Mouse (Mus musculus) heart, embryonic 11.5 days (tissue): Measurements from ENCODE around the gene Rps6kb1. TPM values are rescaled to one million over a fixed set of nuclear protein-coding genes. Genes with fewer than 3 reads are reported as not detected.
"Not testable (repeated sequence)": the region's sequence is repeated elsewhere in the genome, so short reads cannot be mapped to it uniquely, and the experiment has no call there.

Experiments
- ATAC-seq: fragments of 200-750 bp; cut with Nextera tagmentation; replicated peaks from 2 replicates; pipeline ENCODE4 v1.8.0; 2017; ENCODE audit warnings: moderate library complexity; ENCODE audit not compliant: insufficient number of reproducible peaks, low FRiP score, low TSS enrichment
- H3K27ac ChIP-seq: fragments of 300-500 bp; sonication (generic); 2 replicates; pipeline ENCODE4 v1.5.1; 2014; ENCODE audit warnings: mild to moderate bottlenecking, low read depth, low read length
- H3K27me3 ChIP-seq: fragments of 300-500 bp; sonication (generic); 2 replicates; pipeline ENCODE4 v1.6.1; 2014; ENCODE audit warnings: mild to moderate bottlenecking, low read length, mixed read lengths; ENCODE audit not compliant: control insufficient read depth, insufficient read depth
- H3K36me3 ChIP-seq: fragments of 300-500 bp; sonication (generic); 2 replicates; pipeline ENCODE4 v1.6.1; 2014; ENCODE audit warnings: mild to moderate bottlenecking, low read length, moderate library complexity, mixed read lengths; ENCODE audit not compliant: control insufficient read depth, insufficient read depth
- H3K4me1 ChIP-seq: fragments of 300-500 bp; sonication (generic); 2 replicates; pipeline ENCODE4 v1.6.1; 2014; ENCODE audit warnings: low read length; ENCODE audit not compliant: control insufficient read depth, insufficient read depth
- H3K4me2 ChIP-seq: fragments of 300-500 bp; sonication (generic); 2 replicates; pipeline ENCODE4 v1.6.1; 2014; ENCODE audit warnings: mild to moderate bottlenecking, moderate library complexity
- H3K4me3 ChIP-seq: fragments of 300-500 bp; sonication (generic); 2 replicates; pipeline ENCODE4 v1.5.1; 2014; ENCODE audit warnings: low read depth, low read length
- H3K9ac ChIP-seq: fragments of 300-500 bp; sonication (generic); 2 replicates; pipeline ENCODE4 v1.6.1; 2014; ENCODE audit warnings: mild to moderate bottlenecking, low read depth, low read length, moderate library complexity
- H3K9me3 ChIP-seq: fragments of 300-500 bp; sonication (generic); replicated peaks from 2 replicates; pipeline ENCODE4 v1.6.1; 2016; ENCODE audit warnings: low read length; ENCODE audit not compliant: control insufficient read depth
- WGBS: fragments of 180-500 bp; shearing (Covaris S2); extraction: QIAGEN DNeasy Blood & Tissue Kit; methylation state at CpG from one replicate; pipeline ENCODE4 v1.1.7; 2014; ENCODE audit not compliant: insufficient replicate concordance; 5-methylcytosine and 5-hydroxymethylcytosine counted together
- polyA plus RNA-seq: library from polyadenylated mRNA; unstranded; fragments of >200 nt; fragmentation: Nextera tagmentation; extraction: Ambion mirVana; gene quantifications from 2 replicates; pipeline ENCODE4 v1.2.1, GENCODE M21; 2014

Gene Rps6kb1
- polyA plus RNA-seq, 1 experiment from 2014 or later = 50.0 TPM

DNA sequence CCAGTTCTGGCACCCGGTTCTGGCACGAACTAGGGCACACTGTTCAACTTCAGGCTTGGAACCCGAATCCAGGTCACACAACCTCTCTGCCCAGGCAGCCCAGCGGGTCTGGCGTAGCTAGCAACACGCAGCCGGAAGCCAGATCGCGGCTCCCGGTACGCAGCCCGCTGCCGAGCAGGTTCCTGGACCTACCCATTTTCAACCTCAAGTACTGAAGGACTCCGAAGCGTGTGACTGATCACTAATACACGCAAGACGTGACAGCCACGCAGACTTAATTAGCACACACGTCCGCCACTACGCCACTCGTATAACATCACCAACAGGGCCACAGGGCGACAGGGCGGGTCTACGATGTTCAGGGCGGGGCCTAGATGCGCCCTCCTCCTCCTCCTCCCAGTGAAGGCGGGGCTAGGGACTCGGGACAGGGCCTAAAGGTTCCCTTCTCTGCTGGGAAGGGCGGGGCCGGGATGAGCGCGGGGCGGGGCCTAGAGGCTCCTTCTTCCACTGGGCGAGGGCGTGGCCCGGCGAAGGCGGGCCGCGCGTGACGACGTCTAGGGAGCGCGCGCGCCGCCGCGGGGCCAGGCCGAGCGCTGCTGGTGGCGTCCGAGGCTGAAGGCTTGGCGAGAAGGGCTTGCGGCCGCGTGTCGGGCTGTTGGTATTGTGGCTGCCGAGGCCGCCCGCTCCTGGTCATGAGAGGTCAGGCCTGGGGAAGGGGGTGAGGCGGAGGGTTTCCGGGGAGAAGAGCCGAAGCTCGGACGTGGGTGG is 60.3 kb downstream of the Rps6kb1 start, which contains the start of gene Rnft1:
Gene Rnft1 (plus strand): TSS at position 557 of the 768 bp plus-strand sequence.
- peak within 1 kb of the TSS; percentile 61 for H3K4me3 ChIP-seq
- peak within 1 kb of the TSS; percentile 79 for H3K27ac ChIP-seq
- ATAC-seq = peak; percentile 97
- peak within 1 kb of the TSS; percentile 74 for H3K4me2 ChIP-seq
- H3K9ac ChIP-seq = peak within 1 kb of the TSS; percentile 79
- under 1% methylated on average over 68 of the region's 68 CpGs for WGBS
- no peaks in the 10 kb centered on the region for H3K4me1 ChIP-seq
- no peaks in the 10 kb centered on the region for H3K9me3 ChIP-seq
- H3K36me3 ChIP-seq = no peaks in the 10 kb centered on the region
- H3K27me3 ChIP-seq = no peaks in the 10 kb centered on the region

DNA sequence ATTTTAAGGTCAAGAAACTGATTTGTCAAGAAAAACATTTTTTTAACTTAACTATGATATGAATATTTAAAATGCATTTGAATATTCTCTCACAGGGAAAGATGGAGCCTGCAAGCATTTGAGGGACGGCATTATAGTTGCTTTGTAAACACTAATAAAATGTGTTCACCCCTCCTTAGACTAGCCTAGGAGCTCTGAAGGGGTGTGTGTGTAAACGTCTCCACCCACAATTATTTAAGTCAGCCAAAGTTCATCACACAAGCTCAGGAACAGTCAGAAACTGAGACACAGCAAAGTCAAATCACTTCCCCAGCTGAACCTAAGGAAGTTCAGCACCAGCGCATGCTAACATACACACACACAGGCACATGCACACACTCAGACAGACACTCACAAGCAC is 71.0 kb downstream of the Rps6kb1 start:
- H3K27ac ChIP-seq = no peak overlapping the region; the same call in 1 of the 2 replicates
- no peak for ATAC-seq
- no peaks in the 10 kb centered on the region for H3K27me3 ChIP-seq
- no peak overlapping the region for H3K4me2 ChIP-seq
- H3K4me1 ChIP-seq = peaks cover 3% of the 10 kb centered on the region; the same call in 1 of the 2 replicates
- H3K36me3 ChIP-seq = no peaks in the 10 kb centered on the region
- H3K4me3 ChIP-seq = no peak overlapping the region
- H3K9ac ChIP-seq = no peak overlapping the region
- 68% methylated on average over 3 of the region's 3 CpGs for WGBS
- H3K9me3 ChIP-seq = no peaks in the 10 kb centered on the region

DNA sequence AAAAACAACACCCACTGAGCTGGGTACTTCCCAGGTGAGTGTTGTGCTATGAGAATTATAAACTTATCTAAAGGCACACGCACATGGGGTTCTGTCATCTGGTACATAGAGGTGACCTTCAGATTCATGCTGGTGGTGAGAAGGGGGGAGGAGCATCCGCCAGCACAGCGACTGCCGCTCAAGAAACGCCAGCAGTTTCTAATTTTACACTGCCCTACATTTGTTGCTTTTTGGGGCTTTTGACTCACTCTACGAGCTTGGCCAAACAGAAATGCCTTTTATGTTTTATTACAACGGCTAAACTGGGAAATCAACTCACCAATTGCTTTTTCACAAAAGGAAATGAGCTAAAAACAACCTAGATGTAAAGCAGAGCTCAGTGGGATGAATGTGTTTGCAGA is 71.8 kb downstream of the Rps6kb1 start:
- peak overlapping the region; percentile 50 for H3K4me2 ChIP-seq
- no peaks in the 10 kb centered on the region for H3K27me3 ChIP-seq
- peaks cover 3% of the 10 kb centered on the region; the same call in 1 of the 2 replicates for H3K4me1 ChIP-seq
- no peaks in the 10 kb centered on the region for H3K9me3 ChIP-seq
- 19% methylated on average over 7 of the region's 7 CpGs for WGBS
- H3K9ac ChIP-seq = peak overlapping the region; percentile 57; the same call in 1 of the 2 replicates
- peak; percentile 31; the same call in 1 of the 2 replicates for ATAC-seq
- H3K36me3 ChIP-seq = no peaks in the 10 kb centered on the region
- H3K4me3 ChIP-seq = peak overlapping the region; percentile 14; the same call in 1 of the 2 replicates
- peak overlapping the region; percentile 51 for H3K27ac ChIP-seq

DNA sequence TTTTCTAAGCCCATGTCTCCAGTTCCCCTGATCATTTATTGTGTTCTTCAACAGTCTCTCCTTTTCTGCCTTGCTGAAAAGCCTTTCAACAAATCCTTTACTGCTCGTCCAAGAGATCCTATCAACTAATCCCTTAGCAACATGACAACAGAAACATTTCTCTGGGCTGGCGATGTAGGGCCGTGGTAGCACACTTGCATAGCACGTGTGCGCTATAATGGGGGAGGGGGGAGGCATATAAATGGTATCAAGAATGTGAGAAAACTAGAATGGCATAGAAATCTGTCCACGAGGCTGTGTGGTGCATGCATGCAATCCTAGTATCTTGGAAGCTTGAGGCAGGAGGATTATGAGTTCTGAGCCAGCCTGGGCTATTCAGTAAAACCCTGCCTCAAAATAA is 72.8 kb downstream of the Rps6kb1 start:
- ATAC-seq = no peak
- H3K4me3 ChIP-seq = no peak overlapping the region
- 52% methylated on average over 6 of the region's 6 CpGs for WGBS
- H3K27ac ChIP-seq = no peak overlapping the region
- H3K4me1 ChIP-seq = peaks cover 3% of the 10 kb centered on the region; the same call in 1 of the 2 replicates
- H3K36me3 ChIP-seq = no peaks in the 10 kb centered on the region
- no peaks in the 10 kb centered on the region for H3K27me3 ChIP-seq
- H3K9me3 ChIP-seq = no peaks in the 10 kb centered on the region
- H3K4me2 ChIP-seq = no peak overlapping the region
- H3K9ac ChIP-seq = no peak overlapping the region

DNA sequence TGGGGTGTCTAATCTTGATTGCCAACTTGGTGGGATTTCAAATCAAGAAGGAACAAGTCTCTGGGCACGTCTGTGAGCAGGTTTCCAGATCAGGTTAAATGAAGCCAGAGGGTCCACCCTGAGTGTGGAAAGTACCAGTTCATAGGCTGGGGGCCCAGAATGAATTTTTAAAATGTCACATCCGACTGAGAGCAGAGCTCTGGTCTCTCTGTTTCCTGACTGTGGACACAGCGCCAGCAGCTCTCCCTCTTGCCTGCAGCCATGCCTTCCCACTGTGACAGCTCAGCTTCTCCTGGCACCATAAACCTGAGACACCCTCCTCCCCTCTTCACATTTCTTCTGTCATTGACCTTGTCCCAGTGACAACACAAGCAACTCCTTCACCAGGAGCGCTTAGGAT is 75.6 kb downstream of the Rps6kb1 start:
- no peak for ATAC-seq
- Histone ChIP-seq H3K4me1 (peaks cover 3% of the 10 kb centered on the region; the same call in 1 of the 2 replicates), H3K9me3 (no peaks in the 10 kb centered on the region), H3K27ac (no peak overlapping the region), H3K4me2 (no peak overlapping the region), H3K36me3 (no peaks in the 10 kb centered on the region), H3K9ac (no peak overlapping the region), H3K4me3 (no peak overlapping the region), H3K27me3 (no peaks in the 10 kb centered on the region)
- WGBS = 54% methylated on average over 4 of the region's 4 CpGs

DNA sequence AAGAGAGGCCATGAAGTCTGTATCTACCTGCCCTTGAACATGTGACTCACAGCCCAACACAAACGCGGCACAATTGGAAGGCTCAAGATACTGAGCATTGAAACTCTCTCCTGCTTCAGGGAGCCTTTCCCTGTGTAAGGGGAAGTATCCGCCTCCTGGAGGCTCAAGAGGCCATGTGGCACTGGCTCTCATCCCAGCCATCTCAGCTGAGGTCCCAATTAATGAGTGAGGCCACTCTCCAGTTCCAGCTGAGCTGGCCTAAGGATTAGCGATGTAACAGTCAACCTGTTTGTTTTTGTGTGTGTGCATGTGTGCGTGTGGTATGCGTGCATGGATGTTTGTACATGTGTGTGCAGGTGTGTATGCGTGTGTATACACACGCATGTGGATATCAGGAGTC is 76.3 kb downstream of the Rps6kb1 start:
- no peak overlapping the region for H3K27ac ChIP-seq
- peaks cover 3% of the 10 kb centered on the region; the same call in 1 of the 2 replicates for H3K4me1 ChIP-seq
- ATAC-seq = no peak
- H3K4me2 ChIP-seq = no peak overlapping the region
- no peak overlapping the region for H3K9ac ChIP-seq
- H3K4me3 ChIP-seq = no peak overlapping the region
- H3K36me3 ChIP-seq = no peaks in the 10 kb centered on the region
- H3K9me3 ChIP-seq = no peaks in the 10 kb centered on the region
- H3K27me3 ChIP-seq = no peaks in the 10 kb centered on the region
- 76% methylated on average over 8 of the region's 8 CpGs for WGBS

DNA sequence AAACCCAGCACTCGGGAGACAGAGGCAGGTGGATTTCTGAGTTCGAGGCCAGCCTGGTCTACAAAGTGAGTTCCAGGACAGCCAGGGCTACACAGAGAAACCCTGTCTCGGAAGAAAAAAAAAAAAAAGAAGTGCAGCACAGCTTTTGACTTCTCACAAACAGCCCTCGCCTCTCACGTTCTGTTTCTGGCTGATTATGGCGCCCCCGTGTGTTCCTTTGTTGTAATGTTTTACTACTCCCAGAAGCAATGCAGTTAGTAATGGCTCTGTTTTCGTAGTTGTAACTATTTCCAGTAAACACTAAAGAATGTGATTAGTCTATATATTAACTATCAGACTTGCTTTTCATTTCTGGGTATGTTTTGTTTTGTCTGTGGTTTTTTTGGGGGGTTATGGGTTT is 80.3 kb downstream of the Rps6kb1 start:
- 22% methylated on average over 8 of the region's 8 CpGs for WGBS
- not testable (repeated sequence) for H3K4me3 ChIP-seq, H3K9ac ChIP-seq, ATAC-seq, H3K4me1 ChIP-seq, H3K4me2 ChIP-seq, H3K27ac ChIP-seq, H3K36me3 ChIP-seq, H3K9me3 ChIP-seq, H3K27me3 ChIP-seq

DNA sequence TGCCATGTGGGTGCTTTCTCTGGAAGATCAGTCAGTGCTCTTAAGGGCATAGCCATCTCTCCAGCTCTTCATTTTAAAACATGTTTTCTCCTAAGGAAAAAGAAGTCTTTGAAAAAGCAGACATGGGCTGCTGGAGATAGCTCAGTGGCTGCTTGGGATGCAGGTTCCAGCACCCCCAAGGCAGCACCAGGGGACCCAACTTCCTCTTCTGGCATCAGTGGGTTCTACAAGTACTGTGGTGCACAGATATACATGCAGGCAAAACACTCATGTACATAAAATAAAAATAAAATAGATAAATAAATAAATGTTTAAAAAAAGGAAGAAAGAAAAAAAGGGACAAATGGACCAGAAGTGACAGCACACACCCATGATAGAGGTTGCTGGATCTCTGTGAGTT is 82.0 kb downstream of the Rps6kb1 start:
- ATAC-seq = no peak
- H3K4me3 ChIP-seq = no peak overlapping the region
- no peak overlapping the region for H3K27ac ChIP-seq

DNA sequence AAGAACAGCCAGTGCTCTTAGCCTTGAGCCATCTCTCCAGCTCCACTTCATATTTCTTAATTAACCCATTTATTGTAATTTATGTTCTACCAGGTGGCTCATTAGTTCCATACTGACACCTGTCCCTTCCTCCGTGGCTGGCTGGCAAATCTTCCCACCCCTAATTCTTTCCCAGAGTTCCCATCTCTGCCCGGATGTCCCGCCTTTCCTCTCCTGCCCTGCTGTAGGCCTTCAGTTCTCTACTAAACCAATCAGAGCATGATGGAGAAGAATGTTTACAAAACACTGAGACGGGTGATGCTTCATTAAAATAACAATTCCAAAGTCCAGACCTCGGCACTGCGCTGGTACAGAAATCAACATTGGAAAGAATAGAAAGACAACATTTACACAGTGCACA is 85.7 kb downstream of the Rps6kb1 start:
- Histone ChIP-seq H3K9me3 (no peaks in the 10 kb centered on the region), H3K4me2 (no peak overlapping the region), H3K4me1 (no peaks in the 10 kb centered on the region), H3K27me3 (no peaks in the 10 kb centered on the region), H3K27ac (no peak overlapping the region), H3K9ac (no peak overlapping the region), H3K36me3 (no peaks in the 10 kb centered on the region), H3K4me3 (no peak overlapping the region)
- 85% methylated on average over 6 of the region's 6 CpGs for WGBS
- ATAC-seq = no peak

More for the DNA sequence above, 82.0 kb downstream of the Rps6kb1 start:
- Histone ChIP-seq H3K4me1 (no peaks in the 10 kb centered on the region), H3K9ac (no peak overlapping the region), H3K4me2 (no peak overlapping the region), H3K27me3 (no peaks in the 10 kb centered on the region), H3K36me3 (no peaks in the 10 kb centered on the region), H3K9me3 (no peaks in the 10 kb centered on the region)
